Mouse (Mus musculus) embryonic facial prominence, embryonic 12.5 days (tissue): ENCODE measurements around the gene Cldn13. TPM values are rescaled to one million over a fixed set of nuclear protein-coding genes. Genes with fewer than 3 reads are reported as not detected.

ENCODE experiments used
- ATAC-seq: fragments of 200-750 bp; cut with Nextera tagmentation; 2 replicates; pipeline ENCODE4 v1.8.0; 2017; ENCODE audit not compliant: insufficient number of reproducible peaks, insufficient read depth, low FRiP score, low TSS enrichment
- H3K27ac ChIP-seq: fragments of 300-500 bp; sonication (generic); 2 replicates; pipeline ENCODE4 v1.5.1; 2016; ENCODE audit warnings: mild to moderate bottlenecking
- H3K27me3 ChIP-seq: fragments of 300-500 bp; sonication (generic); 2 replicates; pipeline ENCODE4 v1.6.1; 2016; ENCODE audit warnings: mild to moderate bottlenecking, moderate library complexity
- H3K36me3 ChIP-seq: fragments of 300-500 bp; sonication (generic); 2 replicates; pipeline ENCODE4 v1.6.1; 2016; ENCODE audit warnings: mild to moderate bottlenecking
- H3K4me1 ChIP-seq: fragments of 300-500 bp; sonication (generic); 2 replicates; pipeline ENCODE4 v1.6.1; 2016
- H3K4me2 ChIP-seq: fragments of 300-500 bp; sonication (generic); replicated peaks from 2 replicates; pipeline ENCODE4 v1.6.1; 2016; ENCODE audit warnings: mild to moderate bottlenecking, moderate library complexity
- H3K4me3 ChIP-seq: fragments of 300-500 bp; sonication (generic); 2 replicates; pipeline ENCODE4 v1.5.1; 2016; ENCODE audit warnings: mild to moderate bottlenecking
- H3K9ac ChIP-seq: fragments of 300-500 bp; sonication (generic); 2 replicates; pipeline ENCODE4 v1.6.1; 2016; ENCODE audit warnings: mild to moderate bottlenecking, moderate library complexity
- H3K9me3 ChIP-seq: fragments of 300-500 bp; sonication (generic); 2 replicates; pipeline ENCODE4 v1.6.1; 2016; ENCODE audit warnings: mild to moderate bottlenecking, moderate library complexity
- WGBS: fragments of 180-500 bp; shearing (Covaris S2); methylation state at CpG from one replicate; pipeline ENCODE4 v1.1.7; 2016; 5-methylcytosine and 5-hydroxymethylcytosine counted together
- polyA plus RNA-seq: library from polyadenylated mRNA; unstranded; fragments of >200 nt; fragmentation: Nextera tagmentation; extraction: Ambion mirVana; gene quantifications from 2 replicates; pipeline ENCODE4 v1.2.1, GENCODE M21; 2016

The Cldn13 gene
- polyA plus RNA-seq, 1 experiment from 2014 or later: 2.4 TPM

GRCm38 (mm10) chr5:134867320-134868144, 47.8 kb downstream of the Cldn13 start:
- H3K36me3 ChIP-seq: no peaks in the 10 kb centered on the region
- peak; percentile 68 for ATAC-seq
- no peak overlapping the region for H3K9ac ChIP-seq

GRCm38 (mm10) chr5:134865158-134865557, 50.2 kb downstream of the Cldn13 start:
- Histone ChIP-seq H3K4me1 (peaks cover 19% of the 10 kb centered on the region), H3K4me2 (no peak overlapping the region), H3K4me3 (no peak overlapping the region), H3K27me3 (no peaks in the 10 kb centered on the region), H3K9ac (no peak overlapping the region), H3K27ac (peak overlapping the region; percentile 30; the same call in 1 of the 2 replicates), H3K9me3 (no peaks in the 10 kb centered on the region), H3K36me3 (no peaks in the 10 kb centered on the region)
- 62% methylated on average over 8 of the region's 8 CpGs for WGBS
- no peak for ATAC-seq

More at GRCm38 (mm10) chr5:134867320-134868144, 47.8 kb downstream of the Cldn13 start:
- WGBS: 27% methylated on average over 18 of the region's 18 CpGs
- Histone ChIP-seq H3K27ac (peak overlapping the region; percentile 87), H3K4me3 (no peak overlapping the region), H3K4me2 (peak overlapping the region; percentile 33), H3K27me3 (no peaks in the 10 kb centered on the region), H3K9me3 (no peaks in the 10 kb centered on the region), H3K4me1 (peaks cover 19% of the 10 kb centered on the region)

Other genes with a start within 250 kb of the Cldn13 start
- gene Limk1, start 226.9 kb downstream of the Cldn13 start, polyA plus RNA-seq: 12.3 and 13.8 TPM in 2 replicates
- gene Eln, start 168.2 kb downstream of the Cldn13 start, polyA plus RNA-seq: 32.7 and 35.4 TPM in 2 replicates
- not detected in 2 replicates for gene Tmem270, start 8.8 kb downstream of the Cldn13 start, polyA plus RNA-seq
- 21.7 and 21.8 TPM in 2 replicates for gene Mettl27, start 16.8 kb upstream of the Cldn13 start, polyA plus RNA-seq
- gene Cldn4, start 31.4 kb upstream of the Cldn13 start, polyA plus RNA-seq: 11.8 and 14.6 TPM in 2 replicates
- 14.8 and 20.5 TPM in 2 replicates for gene Cldn3, start 70.7 kb upstream of the Cldn13 start, polyA plus RNA-seq
- gene Abhd11, start 93.6 kb upstream of the Cldn13 start, polyA plus RNA-seq: 49.8 and 51.9 TPM in 2 replicates
- gene Stx1a, start 108.0 kb upstream of the Cldn13 start, polyA plus RNA-seq: 20.4 and 20.7 TPM in 2 replicates
- 31.9 and 34.2 TPM in 2 replicates for gene Dnajc30, start 148.7 kb upstream of the Cldn13 start, polyA plus RNA-seq
- gene Bud23, start 149.4 kb upstream of the Cldn13 start, polyA plus RNA-seq: 145 and 154 TPM in 2 replicates
- gene Vps37d, start 162.7 kb upstream of the Cldn13 start, polyA plus RNA-seq: 26.4 and 27.2 TPM in 2 replicates
- gene Mlxipl, start 174.4 kb upstream of the Cldn13 start, polyA plus RNA-seq: 3.3 and 3.8 TPM in 2 replicates
- gene Tbl2, start 234.1 kb upstream of the Cldn13 start, polyA plus RNA-seq: 24.8 and 30.0 TPM in 2 replicates